Mouse (Mus musculus): ENCODE results near the gene Calb2. TPM values are rescaled to one million over a fixed set of nuclear protein-coding genes. Genes with fewer than 3 reads are reported as not detected.
A peak's percentile ranks its signal among the peaks of the same experiment; 100 is the strongest.

The Calb2 gene
- polyA plus RNA-seq (2014; fragmentation: Nextera tagmentation; extraction: Ambion mirVana) = 30.2 and 40.6 TPM in 2 replicates

DNA sequence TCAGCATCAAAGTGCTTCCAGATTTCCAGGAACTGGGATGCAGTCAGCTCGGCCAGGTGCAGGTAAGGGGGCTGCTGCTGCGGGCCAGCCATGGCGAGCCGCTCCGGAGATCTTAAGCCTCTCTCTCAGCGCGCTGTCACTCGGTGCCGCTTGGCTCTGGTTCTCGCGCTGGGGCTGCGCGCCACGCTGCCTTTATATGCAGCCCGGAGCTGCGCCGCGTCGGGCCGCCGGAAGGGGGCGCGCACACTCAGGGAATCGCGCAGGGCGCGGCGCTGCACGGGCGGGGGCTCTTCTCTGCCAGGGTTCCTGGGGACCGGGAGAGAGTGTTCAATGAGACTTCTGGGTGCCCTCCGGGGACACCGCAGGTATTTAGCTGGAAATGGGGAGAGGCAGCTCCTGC, at the start of gene Calb2:
Gene Calb2, minus strand, starts transcription at position 165 of the 400 bp plus-strand sequence.
- no peaks in the 10 kb centered on the region for H3K9me3 ChIP-seq (ENCODE audit: control insufficient read depth, low read length)
- 0 out of 2 replicates have a peak within 1 kb of the TSS, but pooled peaks have one; percentile 7 for H3K4me3 ChIP-seq (ENCODE audit: low read depth, low read length)
- H3K4me1 ChIP-seq (ENCODE audit: control insufficient read depth, insufficient read depth, low read length) = 0 out of 2 replicates have a peak, but pooled peaks cover 4% of the 10 kb centered on the region
- ATAC-seq (ENCODE audit: insufficient number of reproducible peaks, low FRiP score, low TSS enrichment, low read depth) = peak; percentile 68; the same call in 1 of the 2 replicates
- DNase-seq (ENCODE audit: low spot score) = peak; percentile 87
- H3K9ac ChIP-seq (ENCODE audit: low read length) = no peak within 1 kb of the TSS
- H3K27ac ChIP-seq (replicated peaks; ENCODE audit: low read depth, low read length) = no peak within 1 kb of the TSS
- no peaks in the 10 kb centered on the region for H3K36me3 ChIP-seq (ENCODE audit: control insufficient read depth, insufficient read depth, low read length)
- peak within 1 kb of the TSS; percentile 21 for H3K4me2 ChIP-seq (ENCODE audit: low read depth, severe bottlenecking)
- peaks cover 14% of the 10 kb centered on the region for H3K27me3 ChIP-seq (ENCODE audit: control insufficient read depth, insufficient read depth, low read length)
- 0% methylated on average over 33 of the region's 33 CpGs for WGBS

DNA sequence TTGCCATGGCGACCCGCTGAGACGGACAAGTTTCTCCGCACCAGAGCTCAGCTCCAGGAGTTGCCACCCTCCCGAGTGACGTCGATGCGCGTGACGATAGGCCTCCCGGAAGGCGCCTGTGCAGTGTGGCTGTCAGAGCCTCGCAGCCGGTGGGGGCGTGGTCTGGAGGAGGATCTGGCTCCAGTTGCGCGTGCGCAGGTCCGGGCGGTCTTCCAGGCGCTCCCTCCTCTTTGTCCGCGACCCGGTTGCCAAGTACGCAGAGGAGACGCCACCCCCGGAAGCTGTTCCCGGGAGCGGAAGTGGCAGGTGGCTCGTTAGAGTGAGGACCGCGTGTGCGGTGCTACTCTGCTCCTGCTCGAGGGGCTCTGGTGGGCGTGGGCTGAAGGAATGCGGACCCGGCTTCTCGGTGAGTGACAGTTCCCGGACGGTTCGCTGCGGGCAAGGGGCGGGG, 49.7 kb upstream of the Calb2 start:
- Histone ChIP-seq H3K27ac (replicated peaks; ENCODE audit: low read depth, low read length) (no peak overlapping the region), H3K27me3 (ENCODE audit: control insufficient read depth, insufficient read depth, low read length) (no peaks in the 10 kb centered on the region), H3K4me3 (ENCODE audit: low read depth, low read length) (peak overlapping the region; percentile 50), H3K9ac (ENCODE audit: low read length) (peak overlapping the region; percentile 43; the same call in 1 of the 2 replicates), H3K9me3 (ENCODE audit: control insufficient read depth, low read length) (no peaks in the 10 kb centered on the region), H3K4me1 (ENCODE audit: control insufficient read depth, insufficient read depth, low read length) (peaks cover 6% of the 10 kb centered on the region; the same call in 1 of the 2 replicates), H3K4me2 (ENCODE audit: low read depth, severe bottlenecking) (peak overlapping the region; percentile 71), H3K36me3 (ENCODE audit: control insufficient read depth, insufficient read depth, low read length) (peaks cover 16% of the 10 kb centered on the region)
- peak; percentile 99 for ATAC-seq (ENCODE audit: insufficient number of reproducible peaks, low FRiP score, low TSS enrichment, low read depth)
- DNase-seq (ENCODE audit: low spot score) = peak; percentile 99
- under 1% methylated on average over 43 of the region's 43 CpGs for WGBS

DNA sequence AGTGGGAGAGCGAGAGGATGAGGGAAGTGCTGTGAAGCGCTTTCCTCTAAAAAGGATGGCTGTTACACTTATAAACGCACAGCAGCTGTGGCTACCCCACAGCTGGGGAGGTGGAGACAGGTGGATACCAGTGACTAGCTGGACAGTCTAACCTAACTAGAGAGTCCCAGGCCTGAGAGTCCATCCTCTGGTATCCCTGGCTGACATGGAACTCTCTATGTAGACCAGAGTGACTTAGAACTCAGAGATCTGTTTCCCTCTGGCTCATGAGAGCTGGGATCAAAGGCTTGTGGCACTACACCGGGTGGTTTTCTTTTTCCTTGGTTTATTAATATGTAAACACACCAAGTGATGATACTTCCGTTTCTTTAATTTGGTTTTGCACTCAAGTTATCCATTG, 49.2 kb upstream of the Calb2 start:
- H3K27me3 ChIP-seq (ENCODE audit: control insufficient read depth, insufficient read depth, low read length) = no peaks in the 10 kb centered on the region
- H3K4me1 ChIP-seq (ENCODE audit: control insufficient read depth, insufficient read depth, low read length) = peaks cover 6% of the 10 kb centered on the region; the same call in 1 of the 2 replicates
- H3K4me3 ChIP-seq (ENCODE audit: low read depth, low read length) = peak overlapping the region; percentile 50
- WGBS = 37% methylated on average over 5 of the region's 5 CpGs
- no peak overlapping the region for H3K9ac ChIP-seq (ENCODE audit: low read length)
- peak overlapping the region; percentile 71 for H3K4me2 ChIP-seq (ENCODE audit: low read depth, severe bottlenecking)
- DNase-seq (ENCODE audit: low spot score) (peak; percentile 22), ATAC-seq (ENCODE audit: insufficient number of reproducible peaks, low FRiP score, low TSS enrichment, low read depth) (0 out of 2 replicates have a peak, but pooled peaks have one; percentile 12)
- no peaks in the 10 kb centered on the region for H3K9me3 ChIP-seq (ENCODE audit: control insufficient read depth, low read length)
- H3K27ac ChIP-seq (replicated peaks; ENCODE audit: low read depth, low read length) = no peak overlapping the region
- H3K36me3 ChIP-seq (ENCODE audit: control insufficient read depth, insufficient read depth, low read length) = peaks cover 13% of the 10 kb centered on the region

DNA sequence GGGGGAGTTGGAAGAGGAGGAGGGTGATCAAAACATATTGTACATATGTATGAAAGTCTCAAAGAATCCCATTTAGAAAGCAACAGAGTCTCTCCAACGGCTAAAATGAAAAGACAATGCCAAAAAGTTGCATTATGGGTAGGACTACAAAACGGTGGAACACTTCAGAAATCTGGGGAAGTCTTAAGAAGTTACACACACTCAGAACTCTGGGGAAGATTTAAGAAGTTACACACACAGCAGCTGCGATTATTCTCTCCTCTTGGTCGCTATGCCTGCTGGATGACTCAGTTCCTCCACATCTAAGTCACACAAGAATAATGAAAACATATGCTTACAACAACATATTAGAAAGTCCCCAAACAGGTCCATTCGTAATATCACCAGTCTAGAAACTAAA, 48.2 kb upstream of the Calb2 start:
- H3K36me3 ChIP-seq (ENCODE audit: control insufficient read depth, insufficient read depth, low read length) = peaks cover 4% of the 10 kb centered on the region
- no peak for DNase-seq (ENCODE audit: low spot score)
- H3K27me3 ChIP-seq (ENCODE audit: control insufficient read depth, insufficient read depth, low read length) = no peaks in the 10 kb centered on the region
- no peak overlapping the region for H3K4me2 ChIP-seq (ENCODE audit: low read depth, severe bottlenecking)
- no peak overlapping the region for H3K4me3 ChIP-seq (ENCODE audit: low read depth, low read length)
- WGBS = 84% methylated on average over 5 of the region's 5 CpGs
- H3K9ac ChIP-seq (ENCODE audit: low read length) = no peak overlapping the region
- peaks cover 6% of the 10 kb centered on the region; the same call in 1 of the 2 replicates for H3K4me1 ChIP-seq (ENCODE audit: control insufficient read depth, insufficient read depth, low read length)
- H3K27ac ChIP-seq (replicated peaks; ENCODE audit: low read depth, low read length) = no peak overlapping the region
- H3K9me3 ChIP-seq (ENCODE audit: control insufficient read depth, low read length) = no peaks in the 10 kb centered on the region
- ATAC-seq (ENCODE audit: insufficient number of reproducible peaks, low FRiP score, low TSS enrichment, low read depth) = no peak

DNA sequence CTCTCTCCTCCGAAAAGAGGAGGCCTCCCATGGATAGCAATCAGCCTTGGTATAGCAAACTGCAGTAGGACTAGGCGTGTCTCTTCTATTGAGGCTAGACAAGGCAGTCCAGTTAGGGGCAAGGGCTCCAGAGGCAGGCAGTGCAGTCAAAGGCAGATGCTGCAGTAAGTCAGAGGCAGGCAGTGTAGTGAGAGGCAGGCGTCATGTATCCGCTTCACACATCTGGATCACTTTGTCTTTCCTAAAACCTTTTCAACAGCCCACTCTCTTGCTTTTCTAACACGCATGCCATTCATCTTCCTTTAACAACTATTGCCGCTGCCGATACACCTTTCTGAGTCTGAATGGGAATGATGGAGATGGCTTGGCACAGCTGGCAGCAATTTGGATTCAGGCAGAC, 47.4 kb upstream of the Calb2 start, which contains the start of gene Cmtr2:
Gene Cmtr2, plus strand, starts transcription at position 301 of the 400 bp plus-strand sequence.
- Histone ChIP-seq H3K4me2 (ENCODE audit: low read depth, severe bottlenecking) (no peak within 1 kb of the TSS), H3K9me3 (ENCODE audit: control insufficient read depth, low read length) (no peaks in the 10 kb centered on the region), H3K4me1 (ENCODE audit: control insufficient read depth, insufficient read depth, low read length) (peaks cover 6% of the 10 kb centered on the region; the same call in 1 of the 2 replicates), H3K4me3 (ENCODE audit: low read depth, low read length) (no peak within 1 kb of the TSS), H3K9ac (ENCODE audit: low read length) (no peak within 1 kb of the TSS), H3K36me3 (ENCODE audit: control insufficient read depth, insufficient read depth, low read length) (no peaks in the 10 kb centered on the region), H3K27me3 (ENCODE audit: control insufficient read depth, insufficient read depth, low read length) (no peaks in the 10 kb centered on the region), H3K27ac (replicated peaks; ENCODE audit: low read depth, low read length) (no peak within 1 kb of the TSS)
- WGBS = 60% methylated on average over 7 of the region's 7 CpGs
- DNase-seq (ENCODE audit: low spot score) (no peak), ATAC-seq (ENCODE audit: insufficient number of reproducible peaks, low FRiP score, low TSS enrichment, low read depth) (no peak)

DNA sequence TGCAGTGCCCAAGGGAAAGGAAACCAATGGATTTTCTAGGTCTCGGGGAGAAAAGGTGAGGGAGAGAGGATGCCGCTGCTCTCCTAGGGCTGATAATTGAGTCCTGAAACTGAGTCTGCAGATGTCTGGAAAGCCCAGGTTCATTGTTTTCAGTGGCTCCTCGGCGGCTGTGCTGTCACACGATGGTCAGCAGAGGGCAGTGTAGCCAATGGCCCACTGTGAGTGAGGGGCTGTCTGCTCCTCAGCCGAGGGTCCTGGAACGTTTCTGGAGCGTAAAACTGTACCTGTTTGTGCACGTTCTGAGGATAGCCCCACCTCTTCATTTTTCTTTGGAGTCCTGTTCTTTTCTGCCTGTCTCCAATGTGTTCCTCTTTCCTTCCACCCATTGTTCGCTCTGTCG, 33.8 kb upstream of the Calb2 start:
- Histone ChIP-seq H3K9me3 (ENCODE audit: control insufficient read depth, low read length) (no peaks in the 10 kb centered on the region), H3K36me3 (ENCODE audit: control insufficient read depth, insufficient read depth, low read length) (no peaks in the 10 kb centered on the region), H3K9ac (ENCODE audit: low read length) (no peak overlapping the region), H3K27me3 (ENCODE audit: control insufficient read depth, insufficient read depth, low read length) (no peaks in the 10 kb centered on the region), H3K4me1 (ENCODE audit: control insufficient read depth, insufficient read depth, low read length) (no peaks in the 10 kb centered on the region), H3K4me2 (ENCODE audit: low read depth, severe bottlenecking) (no peak overlapping the region), H3K4me3 (ENCODE audit: low read depth, low read length) (no peak overlapping the region), H3K27ac (replicated peaks; ENCODE audit: low read depth, low read length) (no peak overlapping the region)
- ATAC-seq (ENCODE audit: insufficient number of reproducible peaks, low FRiP score, low TSS enrichment, low read depth) = no peak
- WGBS = 34% methylated on average over 11 of the region's 11 CpGs
- DNase-seq (ENCODE audit: low spot score) = peak; percentile 79

DNA sequence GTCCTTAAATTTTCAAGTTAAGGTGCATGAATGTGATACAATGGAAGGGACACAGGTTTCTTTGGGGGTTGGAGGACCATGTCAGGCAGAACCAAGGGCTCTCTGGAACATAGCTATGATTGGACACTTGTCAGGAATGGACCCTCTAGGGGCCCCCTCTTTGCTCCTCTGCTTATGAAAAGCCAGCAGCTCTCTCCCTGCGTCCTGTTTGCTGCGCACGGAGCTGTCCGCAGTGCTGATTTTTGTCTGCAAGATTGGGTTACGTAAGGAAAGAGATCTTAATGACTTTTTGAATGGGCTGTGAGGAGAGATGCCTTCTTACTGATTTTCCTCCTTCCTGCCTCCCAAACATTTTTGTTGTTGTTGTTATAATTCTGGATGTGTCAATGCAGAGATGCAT, 28.7 kb upstream of the Calb2 start:
- Histone ChIP-seq H3K36me3 (ENCODE audit: control insufficient read depth, insufficient read depth, low read length) (no peaks in the 10 kb centered on the region), H3K27ac (replicated peaks; ENCODE audit: low read depth, low read length) (no peak overlapping the region), H3K4me3 (ENCODE audit: low read depth, low read length) (no peak overlapping the region), H3K27me3 (ENCODE audit: control insufficient read depth, insufficient read depth, low read length) (no peaks in the 10 kb centered on the region), H3K9me3 (ENCODE audit: control insufficient read depth, low read length) (no peaks in the 10 kb centered on the region), H3K4me2 (ENCODE audit: low read depth, severe bottlenecking) (no peak overlapping the region), H3K4me1 (ENCODE audit: control insufficient read depth, insufficient read depth, low read length) (no peaks in the 10 kb centered on the region), H3K9ac (ENCODE audit: low read length) (no peak overlapping the region)
- DNase-seq (ENCODE audit: low spot score) = peak; percentile 86
- WGBS = under 1% methylated on average over 5 of the region's 5 CpGs
- no peak for ATAC-seq (ENCODE audit: insufficient number of reproducible peaks, low FRiP score, low TSS enrichment, low read depth)

DNA sequence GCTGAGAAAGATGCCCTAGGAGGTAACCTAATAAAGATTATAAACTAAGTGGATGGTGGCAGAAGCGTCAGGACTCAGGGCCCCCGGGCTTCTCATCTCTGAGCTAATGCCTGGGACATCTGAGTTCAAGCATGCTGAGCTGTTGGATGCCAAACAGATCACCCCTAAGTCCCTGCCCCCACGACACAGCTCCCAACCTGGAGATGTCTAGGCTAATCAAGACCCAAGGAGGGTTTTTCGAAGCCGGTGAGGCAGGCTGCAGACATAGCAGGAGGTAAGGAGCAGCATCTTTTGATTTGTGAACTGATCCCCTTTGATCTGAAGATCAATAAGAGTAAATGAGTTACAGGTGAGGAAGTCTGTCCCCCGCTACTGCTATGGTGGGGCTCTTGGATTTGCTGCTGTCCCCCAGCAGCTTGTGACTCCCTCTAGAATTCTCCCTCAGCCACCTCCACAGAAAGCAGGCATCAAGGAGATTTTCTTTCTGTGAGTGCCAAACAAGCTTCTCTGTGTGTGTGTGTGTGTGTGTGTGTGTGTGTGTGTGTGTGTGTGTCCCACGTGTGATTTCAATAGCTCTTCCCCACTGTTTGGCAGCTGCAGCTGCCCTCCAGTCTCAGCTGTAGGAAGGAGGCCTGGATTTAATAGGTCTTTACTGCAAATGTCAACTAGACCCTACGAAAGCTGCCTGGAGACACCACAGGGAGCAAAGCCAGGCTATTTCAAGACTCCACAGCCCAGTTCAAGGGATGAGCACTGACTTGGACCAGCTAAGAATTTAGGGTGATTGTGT, 21.1 kb upstream of the Calb2 start:
- Histone ChIP-seq H3K27ac (replicated peaks; ENCODE audit: low read depth, low read length) (no peak overlapping the region), H3K4me3 (ENCODE audit: low read depth, low read length) (no peak overlapping the region), H3K4me1 (ENCODE audit: control insufficient read depth, insufficient read depth, low read length) (peaks cover 3% of the 10 kb centered on the region; the same call in 1 of the 2 replicates), H3K9me3 (ENCODE audit: control insufficient read depth, low read length) (no peaks in the 10 kb centered on the region), H3K36me3 (ENCODE audit: control insufficient read depth, insufficient read depth, low read length) (no peaks in the 10 kb centered on the region), H3K4me2 (ENCODE audit: low read depth, severe bottlenecking) (no peak overlapping the region), H3K27me3 (ENCODE audit: control insufficient read depth, insufficient read depth, low read length) (no peaks in the 10 kb centered on the region), H3K9ac (ENCODE audit: low read length) (no peak overlapping the region)
- DNase-seq (ENCODE audit: low spot score) = no peak
- ATAC-seq (ENCODE audit: insufficient number of reproducible peaks, low FRiP score, low TSS enrichment, low read depth) = no peak
- 6% methylated on average over 8 of the region's 8 CpGs for WGBS

All from limb, embryonic 11.5 days (tissue).